Mouse (Mus musculus): ENCODE data around the gene Serpind1.

GRCm38 (mm10) chr16:17346766-17347165, 15.6 kb downstream of the Serpind1 start:
- TF ChIP-seq EP300 (IDR thresholded peaks at IDR 0.05; ENCODE audit: insufficient read depth, low read depth, low read length) (no peak), POLR2A (IDR thresholded peaks at IDR 0.05; ENCODE audit: insufficient read depth, low read depth, low read length) (no peak), CTCF (IDR thresholded peaks at IDR 0.05) (no peak)
